Mouse (Mus musculus): Measurements from ENCODE around the gene Spg7.

GRCm38 (mm10) chr8:123065214-123066100 is 2.7 kb downstream of the Spg7 start:
- TF ChIP-seq POLR2A (IDR thresholded peaks at IDR 0.05; ENCODE audit: borderline replicate concordance, low read depth, low read length) (peak; percentile 27; the same call in 1 of the 2 replicates), CTCF (IDR thresholded peaks at IDR 0.05; ENCODE audit: low read depth, low read length) (no peak)

Data from bone marrow macrophage, adult 2 months (primary cell).